In genomic region chr8:61229511-61230195, GRCm38 (mm10) we compare ENCODE assay signal across 9 mouse cellular contexts. TPM values are rescaled to one million over a fixed set of nuclear protein-coding genes. Genes with fewer than 3 reads are reported as not detected.
DNase-seq lines count a peak whose midpoint lies in the region; ATAC-seq lines count a peak whose summit lies in the region.
"Had no signal": no experiment of that assay in that cellular context is flagged by ENCODE, and none has a peak within 500 bp of the region (broad histone marks: within the 10 kb centered on the region; RNA-seq: fewer than 3 reads in every experiment).

No protein-coding gene starts in this region.

- no peaks in the 10 kb centered on the region for H3K9me3 ChIP-seq in forebrain, embryonic 15.5 days
- H3K9me3 ChIP-seq in hindbrain, embryonic 16.5 days (ENCODE audit: control insufficient read depth, low read length), result no peaks in the 10 kb centered on the region
- H3K9me3 ChIP-seq in neural tube, embryonic 13.5 days, result no peaks in the 10 kb centered on the region

- ATAC-seq in forebrain, embryonic 15.5 days (replicated peaks), result no peak
- ATAC-seq in hindbrain, embryonic 16.5 days, result no peak
- no peak; the same call in 1 of the 2 replicates for ATAC-seq in neural tube, embryonic 13.5 days (ENCODE audit: low read depth)

- H3K36me3 ChIP-seq in forebrain, embryonic 15.5 days, result no peaks in the 10 kb centered on the region
- H3K36me3 ChIP-seq in hindbrain, embryonic 16.5 days (ENCODE audit: control insufficient read depth, insufficient read depth, low read length), result no peaks in the 10 kb centered on the region
- no peaks in the 10 kb centered on the region for H3K36me3 ChIP-seq in neural tube, embryonic 13.5 days

- peak overlapping the region; percentile 14 for H3K4me2 ChIP-seq in forebrain, embryonic 15.5 days (replicated peaks)
- H3K4me2 ChIP-seq in hindbrain, embryonic 16.5 days (ENCODE audit: low read length), result peak overlapping the region; percentile 29
- H3K4me2 ChIP-seq in neural tube, embryonic 13.5 days, result peak overlapping the region; percentile 37

- intact Hi-C loops in left cerebral cortex, postnatal 14 days (cut with DNase I), result loop anchor here (5.0 to 10.0 kb wide), 4 partner anchors 55 to 258 kb away; partner anchors contain the start of gene Cbr4

- no peaks in the 10 kb centered on the region for H3K27me3 ChIP-seq in forebrain, embryonic 15.5 days
- no peaks in the 10 kb centered on the region for H3K27me3 ChIP-seq in hindbrain, embryonic 16.5 days (replicated peaks; ENCODE audit: control insufficient read depth, insufficient read depth, low read length)
- no peaks in the 10 kb centered on the region for H3K27me3 ChIP-seq in neural tube, embryonic 13.5 days

- peaks cover 60% of the 10 kb centered on the region for H3K4me1 ChIP-seq in forebrain, embryonic 15.5 days
- H3K4me1 ChIP-seq in hindbrain, embryonic 16.5 days (ENCODE audit: control insufficient read depth, insufficient read depth, low read depth, low read length), result peaks cover 30% of the 10 kb centered on the region
- H3K4me1 ChIP-seq in neural tube, embryonic 13.5 days (replicated peaks), result peaks cover 73% of the 10 kb centered on the region

- peak; percentile 30 for DNase-seq in kidney, postnatal 10 days
- no peak for DNase-seq in kidney, adult 18-20 months
- no peak for DNase-seq in left cerebral cortex, postnatal 14 days (ENCODE audit: low spot score in 2 of 2)
- DNase-seq in frontal cortex, postnatal 25 days (ENCODE audit: low spot score in 2 of 2), result no peak
- DNase-seq: spleen, adult 18-20 months; thymus, adult 18-20 months had no signal

- WGBS in forebrain, embryonic 15.5 days, result 72% methylated on average over 12 of the region's 12 CpGs
- WGBS in hindbrain, embryonic 16.5 days, result 66% methylated on average over 12 of the region's 12 CpGs
- WGBS in neural tube, embryonic 13.5 days, result 69% methylated on average over 12 of the region's 12 CpGs

- H3K9ac ChIP-seq in forebrain, embryonic 15.5 days (replicated peaks), result 0 out of 2 replicates have a peak overlapping the region, but pooled peaks have one; percentile 2
- no peak overlapping the region for H3K9ac ChIP-seq in hindbrain, embryonic 16.5 days (ENCODE audit: low read depth, low read length)
- H3K9ac ChIP-seq in neural tube, embryonic 13.5 days, result no peak overlapping the region

- no peak overlapping the region for H3K4me3 ChIP-seq in forebrain, embryonic 15.5 days
- H3K4me3 ChIP-seq in hindbrain, embryonic 16.5 days (ENCODE audit: low read length), result no peak overlapping the region
- H3K4me3 ChIP-seq in neural tube, embryonic 13.5 days, result no peak overlapping the region

- no peak overlapping the region for H3K27ac ChIP-seq in forebrain, embryonic 15.5 days (replicated peaks)
- no peak overlapping the region for H3K27ac ChIP-seq in hindbrain, embryonic 16.5 days (ENCODE audit: low read depth, low read length)
- H3K27ac ChIP-seq in neural tube, embryonic 13.5 days (replicated peaks), result no peak overlapping the region

RNA-seq across cellular contexts. Expression of gene Sh3rf1, which starts 6.0 kb away (rescaled TPM):
- polyA plus RNA-seq in forebrain, embryonic 15.5 days (2015; fragmentation: Nextera tagmentation; extraction: Ambion mirVana), result 32.3 and 32.8 TPM in 2 replicates
- polyA plus RNA-seq in hindbrain, embryonic 16.5 days (2015; fragmentation: Nextera tagmentation; extraction: Ambion mirVana), result 23.3 and 28.2 TPM in 2 replicates
- polyA plus RNA-seq in neural tube, embryonic 13.5 days (2015; fragmentation: Nextera tagmentation; extraction: Ambion mirVana), result 19.8 and 22.3 TPM in 2 replicates
- 10 to 100 TPM; 39.5 to 41.7 TPM for total RNA-seq in left cerebral cortex, postnatal 14 days (2021)
